In the genomic region with DNA sequence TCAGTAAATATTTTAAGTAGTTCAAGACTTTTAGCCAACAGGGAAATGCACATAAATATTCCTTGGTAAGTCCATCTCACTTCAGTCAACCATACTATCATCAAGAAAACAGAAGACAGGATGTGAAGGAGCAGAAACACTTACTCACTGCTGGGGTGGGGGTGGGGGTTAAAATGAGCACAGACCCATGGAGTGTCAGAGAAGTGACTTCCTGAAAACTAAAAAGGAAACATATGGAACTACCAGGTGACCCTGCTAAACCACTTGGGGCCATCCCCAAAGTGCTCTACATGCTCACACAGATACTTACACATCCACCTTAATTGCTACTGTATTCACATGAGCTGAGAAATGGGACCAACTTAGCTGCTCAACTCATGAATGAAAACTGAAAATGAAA, we compare ENCODE assay signal across 29 mouse cellular contexts. TPM values are rescaled to one million over a fixed set of nuclear protein-coding genes. Genes with fewer than 3 reads are reported as not detected.
"Had no signal": no experiment of that assay in that cellular context is flagged by ENCODE, and none has a peak within 500 bp of the region (broad histone marks: within the 10 kb centered on the region; RNA-seq: fewer than 3 reads in every experiment).

No protein-coding gene starts in this region.

- H3K27me3 ChIP-seq: kidney, embryonic 15.5 days; limb, embryonic 13.5 days; liver, embryonic 12.5 days; liver, embryonic 15.5 days; lung, embryonic 15.5 days; megakaryocyte, embryonic 14.5 days; midbrain, embryonic 13.5 days; neural tube, embryonic 13.5 days had no signal

- H3K9me3 ChIP-seq: kidney, embryonic 15.5 days; limb, embryonic 13.5 days; liver, embryonic 12.5 days; liver, embryonic 15.5 days; lung, embryonic 15.5 days; megakaryocyte, embryonic 14.5 days; midbrain, embryonic 10.5 days; midbrain, embryonic 13.5 days; neural tube, embryonic 13.5 days had no signal

- H3K36me3 ChIP-seq: kidney, embryonic 15.5 days; limb, embryonic 13.5 days; liver, embryonic 12.5 days; liver, embryonic 15.5 days; lung, embryonic 15.5 days; midbrain, embryonic 10.5 days; midbrain, embryonic 13.5 days; neural tube, embryonic 13.5 days had no signal

- H3K27ac ChIP-seq: kidney, embryonic 15.5 days; limb, embryonic 13.5 days; liver, embryonic 12.5 days; liver, embryonic 15.5 days; lung, embryonic 15.5 days; midbrain, embryonic 10.5 days; midbrain, embryonic 13.5 days; neural tube, embryonic 13.5 days had no signal

- H3K4me1 ChIP-seq: kidney, embryonic 15.5 days; limb, embryonic 13.5 days; liver, embryonic 12.5 days; liver, embryonic 15.5 days; lung, embryonic 15.5 days; midbrain, embryonic 10.5 days; midbrain, embryonic 13.5 days; neural tube, embryonic 13.5 days had no signal

- H3K4me3 ChIP-seq: kidney, embryonic 15.5 days; limb, embryonic 13.5 days; liver, embryonic 12.5 days; liver, embryonic 15.5 days; lung, embryonic 15.5 days; megakaryocyte, embryonic 14.5 days; midbrain, embryonic 10.5 days; midbrain, embryonic 13.5 days; myocyte; neural tube, embryonic 13.5 days had no signal

- H3K4me2 ChIP-seq: kidney, embryonic 15.5 days; limb, embryonic 13.5 days; liver, embryonic 12.5 days; liver, embryonic 15.5 days; lung, embryonic 15.5 days; midbrain, embryonic 13.5 days; neural tube, embryonic 13.5 days had no signal

- DNase-seq: kidney, adult 8-10 months; kidney, postnatal 10 days; kidney, postnatal 36 days; left cerebral cortex, postnatal 4 days; liver; lung, adult 18-20 months; lung, postnatal 10 days; lung, postnatal 4 days; thymus, adult 18-20 months; thymus, postnatal 36 days had no signal

- ATAC-seq: liver, embryonic 12.5 days; midbrain, embryonic 13.5 days; midbrain, embryonic 16.5 days had no signal

- H3K9ac ChIP-seq: kidney, embryonic 15.5 days; limb, embryonic 13.5 days; liver, embryonic 12.5 days; liver, embryonic 15.5 days; lung, embryonic 15.5 days; midbrain, embryonic 13.5 days; neural tube, embryonic 13.5 days had no signal

RNA-seq across cellular contexts. Expression of a gene that starts 36.1 kb away (rescaled TPM):
- total RNA-seq: layer of hippocampus, adult 8-10 months; layer of hippocampus, postnatal 14 days; left cerebral cortex, postnatal 14 days; left cerebral cortex, postnatal 4 days; monocyte, adult 5-6 weeks; neutrophil, adult 5-6 weeks had no signal
- polyA plus RNA-seq: kidney, embryonic 15.5 days; liver, embryonic 12.5 days; lung, embryonic 15.5 days; midbrain, embryonic 10.5 days; midbrain, embryonic 13.5 days; neural tube, embryonic 13.5 days; small intestine, adult 2 months; spleen, adult 2 months; urinary bladder, adult 2 months had no signal
